Mouse (Mus musculus) lung, postnatal 0 days (tissue): Measurements from ENCODE around the gene Mtor. TPM values are rescaled to one million over a fixed set of nuclear protein-coding genes. Genes with fewer than 3 reads are reported as not detected.

Experiments used
- ATAC-seq: fragments of 200-750 bp; cut with Nextera tagmentation; 2 replicates; pipeline ENCODE4 v1.8.0; 2017; ENCODE audit warnings: moderate library complexity
- DNase-seq: peaks from one replicate; pipeline ENCODE4 v3.0.0-alpha.2; 2016; ENCODE audit warnings: low spot score
- H3K27ac ChIP-seq: fragments of 300-500 bp; sonication (generic); 2 replicates; pipeline ENCODE4 v1.5.1; 2014; ENCODE audit warnings: antibody characterized with exemption, mild to moderate bottlenecking, low read length, mixed read lengths
- H3K27me3 ChIP-seq: fragments of 300-500 bp; sonication (generic); replicated peaks from 2 replicates; pipeline ENCODE4 v1.6.1; 2014; ENCODE audit warnings: low read length, mixed read lengths; ENCODE audit not compliant: insufficient read depth
- H3K36me3 ChIP-seq: fragments of 300-500 bp; sonication (generic); 2 replicates; pipeline ENCODE4 v1.6.1; 2014; ENCODE audit warnings: low read length, mixed read lengths; ENCODE audit not compliant: insufficient read depth
- H3K4me1 ChIP-seq: fragments of 300-500 bp; sonication (generic); 2 replicates; pipeline ENCODE4 v1.6.1; 2014; ENCODE audit warnings: antibody characterized with exemption, low read depth, low read length, mixed read lengths; ENCODE audit not compliant: insufficient read depth
- H3K4me2 ChIP-seq: fragments of 300-500 bp; sonication (generic); replicated peaks from 2 replicates; pipeline ENCODE4 v1.6.1; 2014; ENCODE audit warnings: low read depth, mild to moderate bottlenecking, low read length, moderate library complexity, mixed read lengths
- H3K4me3 ChIP-seq: fragments of 300-500 bp; sonication (generic); 2 replicates; pipeline ENCODE4 v1.5.1; 2014; ENCODE audit warnings: low read depth, low read length
- H3K9ac ChIP-seq: fragments of 300-500 bp; sonication (generic); replicated peaks from 2 replicates; pipeline ENCODE4 v1.6.1; 2014; ENCODE audit warnings: low read depth, mild to moderate bottlenecking
- H3K9me3 ChIP-seq: fragments of 300-500 bp; sonication (generic); 2 replicates; pipeline ENCODE4 v1.6.1; 2016; ENCODE audit warnings: low read length, mixed read lengths
- CTCF ChIP-seq: IDR thresholded peaks from 2 replicates; pipeline ENCODE4 v1.5.1; 2016; ENCODE audit warnings: antibody characterized with exemption, mild to moderate bottlenecking
- EP300 ChIP-seq: IDR thresholded peaks from 2 replicates; pipeline ENCODE4 v1.6.1; 2016; ENCODE audit warnings: antibody characterized with exemption, mild to moderate bottlenecking, control low read depth
- WGBS: fragments of 180-500 bp; shearing (Covaris S2); extraction: QIAGEN DNeasy Blood & Tissue Kit; methylation state at CpG from one replicate; pipeline ENCODE4 v1.1.7; 2014; 5-methylcytosine and 5-hydroxymethylcytosine counted together
- polyA plus RNA-seq: library from polyadenylated mRNA; unstranded; fragments of >200 nt; fragmentation: Nextera tagmentation; extraction: Ambion mirVana; gene quantifications from 2 replicates; pipeline ENCODE4 v1.2.1, GENCODE M21; 2015

The Mtor gene
- polyA plus RNA-seq, 1 experiment from 2014 or later: 15.8 TPM

- ATAC-seq (no peak), DNase-seq (no peak)
- Histone ChIP-seq H3K27me3 (no peaks in the 10 kb centered on the region), H3K27ac (no peak overlapping the region), H3K36me3 (no peaks in the 10 kb centered on the region), H3K4me2 (no peak overlapping the region), H3K4me1 (no peaks in the 10 kb centered on the region), H3K9me3 (no peaks in the 10 kb centered on the region), H3K9ac (no peak overlapping the region), H3K4me3 (no peak overlapping the region)
- no peak for TF ChIP-seq CTCF
- WGBS: 67% methylated on average over 4 of the region's 4 CpGs
Measured at GRCm38 (mm10) chr4:148601871-148602270, 153.5 kb downstream of the Mtor start.

GRCm38 (mm10) chr4:148602357-148603120, 154.1 kb downstream of the Mtor start, which contains the start of gene Masp2:
Gene Masp2, plus strand, starts transcription at chr4:148602554.
- DNase-seq: no peak
- ATAC-seq: no peak
- Histone ChIP-seq H3K4me1 (no peaks in the 10 kb centered on the region), H3K9me3 (no peaks in the 10 kb centered on the region), H3K27me3 (no peaks in the 10 kb centered on the region), H3K4me3 (no peak within 1 kb of the TSS), H3K36me3 (no peaks in the 10 kb centered on the region), H3K4me2 (no peak within 1 kb of the TSS), H3K27ac (no peak within 1 kb of the TSS), H3K9ac (no peak within 1 kb of the TSS)
- WGBS: 81% methylated on average over 14 of the region's 14 CpGs
- TF ChIP-seq CTCF (no peak), EP300 (no peak)

DNA sequence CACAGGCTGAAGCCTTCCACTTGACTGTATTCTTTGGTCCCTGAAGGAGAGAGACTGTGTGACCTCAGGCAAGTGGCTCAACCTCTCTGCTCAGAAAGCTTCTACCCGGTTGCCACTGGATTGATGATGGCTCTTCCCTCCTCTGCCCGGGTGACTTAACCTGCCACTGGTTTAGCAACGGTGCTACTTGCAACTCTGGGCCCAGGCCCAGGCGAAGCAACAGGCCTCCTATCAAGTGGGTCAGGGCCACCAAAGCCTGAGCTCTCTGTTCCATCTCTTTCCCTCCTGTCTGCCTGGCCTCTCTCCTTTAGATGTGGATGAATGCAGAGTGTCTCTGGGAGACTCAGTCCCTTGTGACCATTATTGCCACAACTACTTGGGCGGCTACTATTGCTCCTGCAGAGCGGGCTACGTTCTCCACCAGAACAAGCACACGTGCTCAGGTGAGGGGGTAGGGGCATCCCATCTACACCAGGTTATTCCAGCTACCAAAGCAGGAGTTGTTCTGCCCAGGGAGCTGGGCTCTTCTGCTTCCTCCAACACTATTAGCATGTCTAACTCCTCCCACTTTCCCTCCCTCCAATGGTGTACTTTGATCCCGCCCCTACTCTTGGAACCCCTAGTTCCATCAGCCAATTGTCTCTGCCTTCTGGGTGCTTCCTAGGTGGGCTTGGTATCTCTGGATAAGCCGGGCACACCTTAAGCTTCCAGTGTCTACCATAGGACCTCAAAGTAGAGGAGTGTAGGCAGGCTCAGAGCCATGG, 155.1 kb downstream of the Mtor start:
- ATAC-seq: no peak
- H3K4me1 ChIP-seq: no peaks in the 10 kb centered on the region
- no peak overlapping the region for H3K4me3 ChIP-seq
- H3K9me3 ChIP-seq: no peaks in the 10 kb centered on the region
- H3K9ac ChIP-seq: no peak overlapping the region
- H3K36me3 ChIP-seq: no peaks in the 10 kb centered on the region
- TF ChIP-seq CTCF: no peak
- TF ChIP-seq EP300: no peak
- no peak overlapping the region for H3K27ac ChIP-seq
- no peak for DNase-seq
- WGBS: 65% methylated on average over 10 of the region's 10 CpGs
- no peaks in the 10 kb centered on the region for H3K27me3 ChIP-seq
- H3K4me2 ChIP-seq: no peak overlapping the region

- Histone ChIP-seq H3K4me3 (no peak overlapping the region), H3K9ac (no peak overlapping the region), H3K4me2 (no peak overlapping the region), H3K36me3 (no peaks in the 10 kb centered on the region), H3K9me3 (no peaks in the 10 kb centered on the region), H3K4me1 (no peaks in the 10 kb centered on the region), H3K27me3 (no peaks in the 10 kb centered on the region), H3K27ac (no peak overlapping the region)
- DNase-seq (no peak), ATAC-seq (no peak)
- WGBS: 65% methylated on average over 7 of the region's 7 CpGs
- TF ChIP-seq CTCF (no peak), EP300 (no peak)
Measured at GRCm38 (mm10) chr4:148604141-148604540, 155.7 kb downstream of the Mtor start.

DNA sequence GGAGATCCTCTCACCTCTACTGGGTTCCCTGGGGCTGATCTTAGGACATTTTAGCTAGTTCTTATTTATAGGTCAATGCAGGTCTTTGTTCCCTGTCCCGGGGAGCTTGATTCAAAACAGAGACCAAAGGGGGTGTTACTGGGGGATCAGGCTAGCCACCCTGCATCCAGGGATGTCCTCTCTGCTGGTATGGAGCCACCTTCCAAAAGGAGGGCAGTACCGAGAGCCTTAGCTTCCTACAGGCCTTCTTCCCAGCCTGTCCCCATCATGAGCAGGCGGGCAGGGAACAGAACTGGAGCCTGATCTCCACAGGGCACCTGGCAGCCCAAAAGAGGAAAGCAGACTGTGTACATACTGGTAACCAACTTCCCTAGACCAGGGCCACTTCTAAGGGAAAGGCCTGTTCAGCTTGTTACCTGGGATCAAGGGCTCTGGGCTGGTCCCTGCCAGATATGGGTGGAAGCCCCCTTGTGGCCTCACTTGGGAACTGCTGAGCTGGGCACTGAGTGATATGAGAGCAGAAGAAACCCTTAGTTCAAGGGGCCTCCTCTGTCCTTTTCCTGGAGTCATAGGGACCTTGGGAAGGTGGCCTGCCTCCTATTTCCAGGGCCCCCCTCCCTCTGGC, 156.2 kb downstream of the Mtor start:
- WGBS: 92% methylated on average over 3 of the region's 3 CpGs
- Histone ChIP-seq H3K4me2 (no peak overlapping the region), H3K36me3 (no peaks in the 10 kb centered on the region), H3K4me1 (no peaks in the 10 kb centered on the region), H3K4me3 (no peak overlapping the region), H3K27me3 (no peaks in the 10 kb centered on the region), H3K9ac (no peak overlapping the region), H3K9me3 (no peaks in the 10 kb centered on the region), H3K27ac (no peak overlapping the region)
- ATAC-seq: peak; percentile 72
- TF ChIP-seq EP300: no peak
- peak; percentile 80 for TF ChIP-seq CTCF
- peak; percentile 64 for DNase-seq

Other genes with a start within 250 kb of the Mtor start
- 0.02 and 0.12 TPM in 2 replicates for gene Disp3, start 160.6 kb upstream of the Mtor start, polyA plus RNA-seq
- 11.4 and 11.5 TPM in 2 replicates for gene Ubiad1, start 3.8 kb upstream of the Mtor start, polyA plus RNA-seq
- gene Angptl7, start 51.8 kb downstream of the Mtor start, polyA plus RNA-seq: 0.38 and 0.60 TPM in 2 replicates
- gene Exosc10, start 109.8 kb downstream of the Mtor start, polyA plus RNA-seq: 33.2 and 35.9 TPM in 2 replicates
- gene Srm, start 142.9 kb downstream of the Mtor start, polyA plus RNA-seq: 45.8 and 46.6 TPM in 2 replicates
- gene Masp2, start 153.9 kb downstream of the Mtor start, polyA plus RNA-seq: 0.13 TPM in 1 of 2 replicates, not detected in the other
- 124 and 157 TPM in 2 replicates for gene Tardbp, start 178.4 kb downstream of the Mtor start, polyA plus RNA-seq
- not detected in 2 replicates for gene Gm572, start 194.7 kb downstream of the Mtor start, polyA plus RNA-seq